Mouse (Mus musculus): ENCODE measurements around the gene Fam221b.

The Fam221b gene

DNA sequence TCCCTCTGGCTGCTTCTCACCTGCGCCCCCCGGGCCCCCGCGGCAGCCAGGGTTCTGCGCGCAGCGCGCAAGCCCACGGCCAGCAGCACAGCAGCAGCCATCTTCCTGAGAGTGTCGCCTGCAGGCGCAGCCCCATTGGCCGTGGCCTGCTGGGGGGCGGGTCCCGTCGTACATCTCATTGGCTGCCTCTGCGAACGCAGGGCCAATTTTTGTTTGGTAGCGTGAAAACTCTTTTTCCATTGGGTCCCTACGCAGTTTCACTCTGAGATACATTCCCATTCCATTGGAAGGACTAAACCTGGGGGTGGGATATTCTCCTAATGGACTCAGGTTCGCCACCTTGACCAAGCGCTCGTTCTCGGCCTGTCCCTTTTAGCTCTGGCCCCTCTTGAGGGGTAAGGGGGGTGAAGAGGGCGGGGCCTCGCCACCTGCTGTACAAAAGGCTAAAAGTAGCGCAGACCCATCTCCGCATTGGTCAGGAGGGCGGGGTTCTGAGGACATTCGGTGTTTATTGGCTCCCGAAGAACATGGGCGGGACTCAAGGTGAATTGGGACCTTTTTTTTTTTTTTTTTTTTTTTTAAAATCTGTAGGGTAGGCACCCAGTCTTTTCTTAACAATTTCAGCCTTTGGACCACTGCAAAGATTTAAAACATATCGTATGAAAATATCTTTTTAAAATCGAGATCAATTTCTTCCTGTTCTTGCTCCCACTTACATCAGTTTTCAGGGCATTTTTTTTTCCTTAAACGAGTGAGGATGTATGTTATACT, 12.4 kb downstream of the Fam221b start, which contains the start of gene Hint2:
Hint2 (minus strand) TSS at position 128 of the 771 bp plus-strand sequence.
- peak; percentile 97 for DNase-seq

DNA sequence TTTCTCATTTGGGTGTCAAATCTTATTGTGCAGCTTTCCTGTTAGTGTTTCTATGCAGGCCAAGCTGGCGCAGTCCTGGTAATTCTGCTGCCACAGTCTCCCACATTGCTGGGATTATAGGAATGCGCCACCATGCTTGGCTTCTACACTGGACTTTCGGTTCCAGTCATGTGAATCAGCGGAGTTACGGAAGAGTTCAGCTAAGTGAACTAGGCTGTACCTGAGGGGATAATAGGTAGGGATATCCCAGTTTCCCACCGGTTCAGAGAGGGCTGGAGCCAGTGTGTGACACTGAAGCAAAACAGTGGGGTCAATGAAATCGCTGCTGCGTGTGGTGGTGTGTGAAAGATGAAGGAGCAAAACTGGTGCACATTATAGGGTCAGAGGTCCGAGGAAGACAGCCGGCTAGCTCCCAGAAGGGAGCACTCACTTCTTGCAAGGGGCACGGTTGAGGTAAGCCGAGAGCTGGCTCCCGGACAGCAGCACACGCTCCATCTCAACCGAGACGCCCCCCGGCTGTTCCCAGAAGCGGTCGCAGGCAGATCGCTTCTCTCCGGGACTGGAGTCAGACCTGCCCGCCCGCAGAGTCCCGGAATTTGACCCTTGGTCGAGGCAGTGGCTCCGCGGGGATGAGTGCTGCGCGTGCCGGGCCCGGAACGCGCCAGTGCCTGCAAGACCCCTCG, 13.1 kb downstream of the Fam221b start:
- no peak for DNase-seq

DNA sequence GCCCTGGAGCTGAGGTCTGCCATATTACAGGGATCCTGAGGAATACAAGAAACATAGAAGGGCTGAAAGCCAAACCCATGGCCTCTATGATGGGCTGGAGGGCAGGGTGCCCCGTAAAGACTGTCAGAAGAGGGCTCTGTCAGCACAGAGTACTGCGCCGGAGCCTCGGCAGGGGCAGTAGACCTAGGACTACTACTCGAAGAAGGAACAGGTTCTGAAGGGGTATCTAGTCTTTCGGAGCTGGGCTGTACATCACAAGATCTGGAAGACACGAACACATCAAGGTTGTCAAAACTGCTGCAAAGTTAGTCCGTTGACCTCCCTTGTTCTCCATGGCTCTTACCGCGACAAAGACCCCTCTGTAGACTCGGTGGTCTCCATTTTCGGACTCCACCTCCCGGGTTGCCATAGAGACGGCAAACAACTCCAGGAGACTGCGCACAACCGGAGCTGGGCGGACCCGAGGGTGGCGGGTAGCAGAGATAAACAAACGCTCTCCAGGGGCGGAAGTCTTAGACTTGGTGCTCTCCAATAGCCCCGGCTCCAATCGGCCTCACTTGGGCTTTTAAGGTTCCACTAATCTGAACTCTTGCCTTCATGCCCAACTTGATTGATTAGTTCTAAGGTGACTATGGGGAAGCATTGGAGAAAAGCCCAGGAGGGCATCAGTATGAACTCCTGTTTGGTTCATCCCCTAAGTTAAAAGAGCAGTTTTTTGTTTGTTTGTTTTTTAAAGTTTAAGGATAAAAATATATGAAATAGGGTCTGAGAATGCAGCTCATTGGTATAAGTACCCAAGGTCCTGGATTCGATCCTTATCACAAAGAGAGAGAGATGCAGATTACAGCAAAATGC, 15.6 kb downstream of the Fam221b start, which contains the start of gene Spag8:
Spag8 (minus strand) TSS at position 434 of the 855 bp plus-strand sequence.
- peak; percentile 88 for DNase-seq

DNA sequence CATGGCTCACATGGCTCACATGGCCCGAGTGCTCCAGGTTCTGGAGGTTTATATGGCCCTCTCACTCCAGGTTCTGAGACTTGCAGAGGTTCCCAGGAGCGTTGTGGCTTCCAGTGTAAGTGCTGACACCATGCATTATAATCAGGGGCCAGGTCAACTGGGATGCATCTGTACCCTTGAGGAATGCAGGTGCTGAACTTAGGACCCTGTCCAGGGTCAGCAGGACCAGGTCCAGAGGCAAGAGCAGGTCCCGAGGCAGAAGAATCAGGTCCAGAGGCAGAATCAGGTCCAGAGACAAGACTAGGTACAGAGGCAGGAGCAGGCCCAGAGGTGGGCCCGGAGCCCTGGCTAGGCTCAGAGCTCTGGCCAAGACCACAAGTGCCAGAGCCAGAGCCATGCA, 16.2 kb downstream of the Fam221b start:
- no peak for DNase-seq

DNA sequence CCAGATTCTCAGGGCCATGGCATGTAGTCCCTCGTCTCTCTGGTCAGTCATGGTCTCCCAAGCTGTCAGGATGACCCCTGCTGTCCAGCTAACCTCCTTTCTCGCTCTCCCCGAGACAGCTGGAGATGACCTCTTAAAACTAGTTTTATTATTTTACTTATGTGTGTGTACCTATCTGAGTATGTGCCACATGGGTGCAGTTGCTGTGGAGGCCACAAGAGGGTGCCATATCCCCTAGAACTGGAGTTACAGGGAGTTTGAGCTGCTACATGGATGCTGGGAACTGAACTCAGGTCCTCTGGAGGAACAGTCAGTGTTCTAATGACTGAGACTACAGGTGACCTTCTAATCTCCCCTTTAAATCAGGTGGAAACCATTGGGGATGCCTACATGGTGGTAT, 19.2 kb downstream of the Fam221b start:
- no peak for DNase-seq

DNA sequence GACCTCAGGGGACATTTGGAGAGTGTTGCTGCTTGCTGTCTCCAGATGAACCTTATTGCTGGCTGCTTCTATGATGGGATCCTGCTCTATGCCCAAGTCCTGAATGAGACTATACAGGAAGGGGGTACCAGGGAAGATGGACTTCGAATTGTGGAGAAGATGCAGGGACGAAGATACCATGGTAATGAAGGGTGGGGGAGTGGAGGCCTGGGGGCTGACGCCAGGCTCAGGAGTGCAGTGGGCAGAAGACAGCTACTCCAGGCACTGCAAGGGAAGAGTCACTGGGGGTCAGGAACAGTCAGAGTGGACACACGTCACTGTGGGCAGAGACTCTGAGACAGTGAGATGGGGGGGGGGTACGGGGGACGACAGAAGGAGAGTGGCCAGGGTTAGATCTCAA, 28.5 kb downstream of the Fam221b start:
- DNase-seq = no peak

DNA sequence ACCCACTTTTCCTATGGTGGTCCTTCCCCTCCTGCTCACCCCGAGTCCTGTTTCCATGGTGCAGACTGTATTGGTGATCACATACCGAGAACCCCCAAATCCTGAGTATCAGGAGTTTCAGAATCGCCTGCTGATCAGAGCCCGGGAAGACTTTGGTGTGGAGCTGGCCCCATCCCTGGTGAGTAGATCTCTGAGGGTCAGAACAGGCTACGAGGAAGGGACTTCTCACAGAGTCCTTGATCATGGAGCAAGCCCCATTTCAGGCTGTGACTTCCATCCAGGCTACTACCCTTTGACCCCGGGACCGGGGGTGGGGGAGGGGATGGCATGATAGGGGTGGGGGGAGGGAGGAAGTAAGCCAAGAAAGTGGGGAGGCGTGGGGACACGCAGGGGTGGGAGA, 28.9 kb downstream of the Fam221b start:
- no peak for DNase-seq

DNA sequence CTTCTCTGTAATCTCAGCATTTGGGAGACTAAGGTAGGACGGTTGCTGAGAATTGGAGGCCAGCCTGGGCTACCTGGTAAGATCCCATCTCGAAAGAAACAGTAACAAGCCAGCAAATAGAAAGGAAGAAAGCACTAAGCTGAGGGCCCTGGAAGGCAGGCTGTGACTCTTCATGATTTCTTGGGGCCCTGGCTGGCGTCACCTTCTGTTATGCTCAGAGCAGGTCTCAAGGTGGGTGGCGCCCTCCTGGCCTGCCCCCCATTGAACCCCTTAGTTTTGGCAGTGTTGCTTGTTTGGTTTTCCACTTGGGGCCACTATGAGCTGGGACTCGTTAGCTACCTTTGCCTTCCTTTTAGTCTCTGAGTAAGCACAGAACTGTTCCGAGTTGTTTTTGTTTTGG, 32.2 kb downstream of the Fam221b start:
- no peak for DNase-seq

DNA sequence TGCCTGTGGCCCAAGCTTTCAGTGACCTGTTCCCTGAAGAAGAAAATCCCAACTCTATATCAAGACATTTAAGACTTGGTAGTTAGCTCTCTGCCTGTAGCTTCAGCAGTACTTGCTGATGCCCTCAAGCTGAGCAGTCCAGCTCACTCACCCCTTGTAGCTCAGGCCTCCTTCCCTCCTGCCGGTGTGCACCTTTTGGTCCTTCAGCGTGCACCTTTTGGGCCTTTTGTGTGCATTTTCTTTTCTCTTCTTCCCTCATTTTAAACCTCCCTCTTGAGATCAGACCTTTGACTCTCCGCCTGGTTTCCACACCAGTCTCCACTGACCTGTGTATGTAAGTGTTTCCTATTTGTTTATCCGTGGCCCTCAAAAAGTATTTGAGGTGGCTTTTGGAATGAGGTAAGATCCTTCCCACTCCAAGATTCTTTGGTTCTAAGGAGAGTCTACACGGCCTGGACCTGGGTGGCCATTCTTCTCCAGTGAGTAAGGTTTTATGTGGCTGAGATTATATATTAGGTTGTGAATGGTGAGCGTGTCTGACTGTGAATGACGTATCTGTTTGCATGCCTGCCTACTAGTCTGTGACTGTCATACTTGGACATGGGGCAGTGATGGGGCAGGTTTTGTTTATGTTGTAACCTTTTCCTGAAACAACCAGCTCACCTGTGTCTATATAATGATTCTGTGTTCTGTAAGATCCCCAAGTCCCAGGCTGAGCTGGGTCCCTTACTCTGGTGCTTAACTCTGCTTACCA, 34.1 kb downstream of the Fam221b start:
- no peak for DNase-seq

DNA sequence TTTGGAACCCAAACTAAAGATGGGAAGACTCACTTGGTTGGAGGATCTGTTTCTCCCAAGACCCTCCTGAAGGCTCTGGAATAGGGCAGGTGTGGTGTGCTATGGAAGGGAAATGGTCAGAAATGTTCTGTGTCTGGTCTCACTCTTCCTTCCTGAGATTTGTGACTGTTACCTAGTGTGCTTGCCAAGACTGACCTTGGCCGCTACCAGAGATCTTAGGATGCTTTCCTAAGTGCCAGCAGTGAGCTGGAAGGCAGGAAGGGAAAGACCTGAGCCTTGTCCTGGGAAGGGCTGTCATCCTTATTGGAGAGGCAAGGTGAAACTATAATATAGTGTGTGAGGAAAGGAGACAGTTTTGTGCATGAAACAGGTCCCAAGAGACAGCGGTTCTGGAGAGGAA, 35.2 kb downstream of the Fam221b start:
- DNase-seq = no peak

DNA sequence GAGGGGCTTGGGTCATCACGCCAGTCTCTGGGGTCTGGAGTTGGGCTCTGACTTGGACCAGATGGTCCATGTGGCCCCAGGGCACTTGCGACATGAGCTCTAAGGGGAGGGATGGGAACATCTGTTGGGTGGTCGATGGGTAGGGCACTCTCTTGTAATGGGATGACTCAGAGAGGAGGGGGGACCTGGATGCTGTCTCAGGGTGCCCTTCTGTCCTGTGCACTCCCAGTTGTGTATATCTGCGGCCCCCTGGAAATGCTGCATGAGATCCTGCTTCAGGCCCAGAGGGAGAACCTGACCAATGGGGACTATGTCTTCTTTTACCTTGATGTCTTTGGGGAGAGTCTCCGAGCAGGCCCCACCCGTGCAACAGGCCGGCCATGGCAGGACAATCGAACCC, 35.6 kb downstream of the Fam221b start:
- DNase-seq = no peak

DNA sequence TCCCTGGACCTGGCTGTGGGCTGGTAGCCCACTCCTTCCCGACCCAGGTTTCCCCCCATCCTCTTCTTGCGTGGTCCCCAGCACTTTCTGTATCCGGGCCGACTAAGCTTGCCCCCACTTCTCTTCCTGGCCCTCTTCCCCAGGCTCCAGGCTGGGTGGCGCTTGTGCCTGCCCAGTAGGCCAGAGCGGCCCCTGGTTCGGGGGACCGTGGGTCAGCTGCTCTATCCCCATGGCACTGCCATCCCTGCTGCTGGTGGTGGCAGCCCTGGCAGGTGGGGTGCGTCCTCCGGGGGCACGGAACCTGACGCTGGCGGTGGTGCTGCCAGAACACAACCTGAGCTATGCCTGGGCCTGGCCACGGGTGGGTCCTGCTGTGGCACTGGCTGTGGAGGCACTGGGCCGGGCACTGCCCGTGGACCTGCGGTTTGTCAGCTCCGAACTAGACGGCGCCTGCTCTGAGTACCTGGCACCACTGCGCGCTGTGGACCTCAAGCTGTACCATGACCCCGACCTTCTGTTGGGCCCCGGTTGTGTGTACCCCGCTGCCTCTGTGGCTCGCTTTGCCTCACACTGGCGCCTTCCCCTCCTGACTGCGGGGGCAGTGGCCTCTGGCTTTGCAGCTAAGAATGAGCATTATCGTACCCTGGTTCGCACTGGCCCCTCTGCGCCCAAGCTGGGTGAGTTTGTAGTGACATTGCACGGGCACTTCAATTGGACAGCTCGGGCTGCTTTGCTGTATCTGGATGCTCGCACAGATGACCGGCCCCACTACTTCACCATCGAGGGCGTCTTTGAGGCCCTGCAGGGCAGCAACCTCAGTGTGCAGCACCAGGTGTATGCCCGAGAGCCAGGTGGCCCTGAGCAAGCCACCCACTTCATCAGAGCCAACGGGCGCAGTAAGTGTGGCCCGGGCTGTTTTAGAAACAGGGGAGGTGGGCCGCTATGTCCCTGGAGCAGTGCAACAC, 36.7 kb downstream of the Fam221b start:
- peak; percentile 36 for DNase-seq

DNA sequence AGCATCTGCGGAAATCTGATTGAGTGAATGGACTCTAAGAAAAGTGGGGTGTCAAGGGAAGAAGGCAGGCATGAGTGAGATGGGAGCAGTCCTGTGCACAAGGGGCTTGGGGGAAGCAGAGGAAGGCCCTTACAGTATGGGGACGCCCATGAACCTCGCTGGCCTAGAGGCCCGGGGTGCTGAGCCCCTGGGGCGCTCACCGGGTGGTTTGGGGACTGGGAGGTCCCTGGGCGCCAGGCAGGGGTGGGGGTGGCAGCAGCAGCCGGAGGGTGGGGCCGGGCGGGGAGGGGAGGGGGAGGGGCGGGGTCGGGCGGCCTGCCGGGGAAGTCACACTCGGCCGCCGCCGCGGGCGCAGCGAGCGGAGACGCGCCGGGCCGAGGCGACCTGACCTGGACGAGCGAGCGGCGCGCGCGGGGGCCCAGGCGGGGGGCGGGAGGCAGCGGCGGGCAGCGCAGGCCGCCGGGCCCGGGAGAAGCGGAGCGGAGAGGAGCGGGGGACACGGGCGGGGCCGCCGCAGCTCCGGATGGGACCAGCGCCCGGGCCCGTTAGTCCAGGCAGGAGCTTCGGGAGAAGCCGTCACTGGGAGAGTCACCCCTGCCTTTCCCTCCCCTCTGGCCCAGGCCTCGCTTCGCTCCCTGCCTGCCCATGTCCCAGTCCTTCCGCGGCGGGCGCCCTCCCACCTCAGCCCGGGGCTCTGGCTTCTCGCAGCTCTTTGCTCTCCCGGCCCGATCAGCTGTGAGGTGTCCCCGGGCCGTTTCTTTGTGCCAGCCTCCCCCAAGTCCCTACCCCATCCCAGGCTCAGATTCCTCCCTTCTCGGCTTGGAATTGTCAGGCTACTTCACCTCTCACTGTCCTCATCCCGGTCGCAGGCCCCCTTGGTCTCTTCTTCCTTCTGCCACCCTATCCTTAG, 37.6 kb downstream of the Fam221b start, which contains the start of gene Npr2:
Npr2 (plus strand) TSS at position 890 of the 910 bp plus-strand sequence.
- peak; percentile 72 for DNase-seq

DNA sequence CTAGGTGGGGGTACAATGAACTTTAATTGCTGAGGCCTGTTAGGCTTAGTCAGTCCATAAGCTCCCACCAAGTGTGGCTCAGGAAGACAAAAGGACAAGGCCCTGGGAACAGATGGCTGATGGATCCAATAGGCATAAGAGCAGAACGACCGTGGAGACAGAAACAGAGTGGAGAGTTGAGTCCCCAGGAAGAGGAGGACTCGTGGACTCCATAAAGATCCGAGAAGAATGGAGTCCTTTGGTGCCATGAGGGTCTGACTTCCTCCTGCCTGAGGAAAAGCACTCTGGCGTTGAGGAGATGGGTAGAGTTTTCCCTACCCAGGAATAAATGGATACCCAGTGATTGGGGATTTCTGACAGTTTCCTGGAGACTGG, 38.3 kb downstream of the Fam221b start:
- no peak for DNase-seq

DNA sequence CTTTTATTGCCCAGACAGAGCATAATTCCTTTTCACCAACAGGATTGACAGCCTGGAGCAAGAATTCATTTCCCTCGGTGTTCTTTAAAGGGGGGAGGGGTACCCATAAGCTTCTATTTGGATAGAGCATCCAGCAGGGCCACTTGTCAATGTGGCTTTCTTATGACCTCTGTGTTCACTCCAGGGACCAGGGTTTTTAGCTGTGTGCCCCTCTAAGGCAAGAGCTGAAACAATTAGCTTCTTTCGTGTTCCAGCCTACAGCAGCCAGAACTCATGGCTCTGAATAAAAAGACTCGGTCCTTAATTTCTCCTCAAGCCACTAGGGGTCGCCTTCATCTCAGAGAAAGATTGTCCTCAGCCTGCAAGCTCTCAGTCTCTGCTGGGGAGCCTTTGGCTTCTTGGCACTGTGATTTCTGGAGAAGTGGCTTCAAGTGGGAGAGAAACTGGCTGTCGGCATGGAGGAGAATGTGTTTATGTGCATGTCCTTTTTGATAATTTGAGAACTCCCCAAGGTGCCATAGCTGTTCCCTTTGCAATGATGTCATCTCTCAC, 38.8 kb downstream of the Fam221b start:
- DNase-seq = peak; percentile 92

DNA sequence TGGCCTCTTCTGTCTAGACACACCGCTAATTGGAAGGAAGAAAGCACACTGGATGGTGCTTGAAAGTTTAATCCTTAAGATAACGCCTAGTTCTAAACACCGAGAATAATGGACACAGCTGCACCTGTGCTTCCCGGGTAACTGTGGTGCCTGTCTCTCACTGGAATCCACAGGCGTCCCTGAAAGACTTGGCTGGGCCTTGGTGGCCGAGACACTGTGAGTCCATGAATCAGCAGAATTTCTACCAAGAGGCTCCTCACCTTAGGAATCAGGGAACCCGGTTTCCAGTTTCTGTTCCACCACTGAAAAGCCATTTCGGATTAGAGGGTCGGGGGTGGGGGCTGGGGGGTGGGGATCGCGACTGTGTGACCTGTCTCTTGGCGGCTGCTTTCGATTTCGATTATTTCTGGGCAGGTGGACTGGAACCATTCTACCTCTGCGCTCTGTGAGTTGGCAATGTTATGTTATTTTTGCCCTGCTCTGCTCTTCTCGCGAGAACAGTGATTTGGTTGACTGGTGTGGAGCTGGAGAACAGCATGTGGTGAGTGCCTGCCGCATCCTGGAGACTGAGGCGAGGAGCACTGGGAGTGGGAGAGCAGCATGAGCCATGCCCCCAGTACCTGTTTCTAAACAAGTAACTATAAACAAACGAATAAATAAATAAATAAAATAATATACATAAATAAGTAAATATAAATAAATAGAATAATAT, 39.7 kb downstream of the Fam221b start:
- DNase-seq = no peak

DNA sequence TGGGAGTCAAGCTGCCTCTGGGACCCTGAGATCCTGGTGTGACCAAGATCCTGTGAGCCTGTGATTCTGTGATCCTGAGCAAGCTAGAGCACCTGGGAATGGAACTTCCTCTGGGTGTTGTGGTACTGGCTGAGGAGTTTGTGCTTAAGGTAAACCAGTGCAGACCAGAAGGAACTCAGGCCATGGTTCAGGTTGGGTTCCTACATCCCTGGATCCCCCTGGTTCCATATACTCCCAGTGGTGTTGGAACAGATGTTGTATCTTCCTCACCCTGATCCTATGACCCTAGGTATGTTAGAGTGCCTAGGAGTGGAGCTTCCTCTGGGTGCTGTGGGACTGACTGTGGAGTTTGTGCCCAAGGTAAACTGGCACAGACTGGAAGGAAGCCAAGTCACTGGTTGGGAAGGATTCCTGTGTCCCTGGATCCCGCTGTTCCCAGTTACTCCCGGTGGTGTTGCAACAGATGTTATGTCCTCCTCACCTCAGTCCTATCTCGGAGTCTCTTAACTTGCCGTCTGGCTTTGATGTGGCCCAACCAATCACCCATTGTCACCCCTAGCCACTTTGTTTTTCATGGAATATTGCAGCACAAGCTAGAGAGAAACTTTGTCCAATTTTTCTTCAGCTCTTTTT, 48.7 kb downstream of the Fam221b start:
- DNase-seq = no peak

DNA sequence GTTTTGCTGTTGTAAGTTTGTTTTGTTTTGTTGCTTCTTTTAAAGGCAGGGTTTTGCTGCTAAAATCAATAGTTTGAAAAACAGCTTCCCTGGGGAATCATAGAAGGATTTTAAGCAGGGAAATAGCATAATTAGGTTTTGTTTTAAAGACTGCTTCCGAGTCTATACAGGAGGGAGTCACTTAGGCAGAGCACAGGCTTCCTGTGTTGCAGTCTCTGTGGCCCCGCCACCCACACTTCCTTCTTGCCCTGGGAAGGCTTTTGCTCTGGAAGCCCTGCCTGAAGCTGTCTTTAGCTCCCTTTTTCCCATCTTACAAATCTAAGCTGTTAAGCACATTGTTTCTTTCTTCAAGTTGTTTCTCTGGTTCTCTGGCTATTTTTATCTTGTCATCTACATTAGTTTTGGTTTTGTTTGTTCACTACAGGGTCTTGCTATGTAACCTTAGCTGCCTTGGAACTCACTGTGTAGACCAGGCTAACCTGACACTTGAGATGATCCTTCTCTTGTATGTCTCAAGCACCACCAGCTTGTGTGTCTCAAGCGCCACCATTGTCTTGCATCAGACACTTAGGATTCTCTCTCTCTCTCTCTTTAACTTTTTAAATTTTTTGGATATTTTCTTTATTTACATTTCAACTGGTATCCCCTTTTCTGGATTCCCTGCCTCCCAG, 55.8 kb downstream of the Fam221b start:
- peak; percentile 74 for DNase-seq

Data from lung, postnatal 10 days (tissue).